Mouse (Mus musculus): Measurements from ENCODE around the gene Pitx2.

Pitx2 gene

GRCm38 (mm10) chr3:129199609-129200500, at the start of gene Pitx2:
Gene Pitx2 (plus strand): TSS chr3:129199878.
- DNase-seq (ENCODE audit: low read depth, low spot score), result no peak

- DNase-seq (ENCODE audit: low read depth, low spot score), result no peak
These were observed 49.7 kb upstream of the Pitx2 start for GRCm38 (mm10) chr3:129150001-129150400.

- DNase-seq (ENCODE audit: low read depth, low spot score), result no peak
These were observed 48.5 kb upstream of the Pitx2 start for GRCm38 (mm10) chr3:129151096-129151685.

- DNase-seq (ENCODE audit: low read depth, low spot score), result no peak
These were observed 40.8 kb upstream of the Pitx2 start for GRCm38 (mm10) chr3:129158812-129159370.

- DNase-seq (ENCODE audit: low read depth, low spot score), result no peak
These were observed 38.2 kb upstream of the Pitx2 start for GRCm38 (mm10) chr3:129161333-129162035.

GRCm38 (mm10) chr3:129164246-129164645, 35.4 kb upstream of the Pitx2 start:
- DNase-seq (ENCODE audit: low read depth, low spot score), result no peak

GRCm38 (mm10) chr3:129165715-129166114, 34.0 kb upstream of the Pitx2 start:
- no peak for DNase-seq (ENCODE audit: low read depth, low spot score)

- no peak for DNase-seq (ENCODE audit: low read depth, low spot score)
These were observed 33.0 kb upstream of the Pitx2 start for GRCm38 (mm10) chr3:129166684-129167083.

GRCm38 (mm10) chr3:129170416-129170815, 29.3 kb upstream of the Pitx2 start:
- no peak for DNase-seq (ENCODE audit: low read depth, low spot score)

GRCm38 (mm10) chr3:129171789-129172188, 27.9 kb upstream of the Pitx2 start:
- no peak for DNase-seq (ENCODE audit: low read depth, low spot score)

GRCm38 (mm10) chr3:129194436-129194835, 5.2 kb upstream of the Pitx2 start:
- DNase-seq (ENCODE audit: low read depth, low spot score), result no peak

- no peak for DNase-seq (ENCODE audit: low read depth, low spot score)
These were observed 4.6 kb upstream of the Pitx2 start for GRCm38 (mm10) chr3:129195036-129195435.

- no peak for DNase-seq (ENCODE audit: low read depth, low spot score)
These were observed 3.7 kb upstream of the Pitx2 start for GRCm38 (mm10) chr3:129195816-129196549.

- no peak for DNase-seq (ENCODE audit: low read depth, low spot score)
These were observed 3.1 kb upstream of the Pitx2 start for GRCm38 (mm10) chr3:129196550-129196919.

GRCm38 (mm10) chr3:129197035-129197434, 2.6 kb upstream of the Pitx2 start:
- no peak for DNase-seq (ENCODE audit: low read depth, low spot score)

GRCm38 (mm10) chr3:129197786-129198626, 1.7 kb upstream of the Pitx2 start:
- no peak for DNase-seq (ENCODE audit: low read depth, low spot score)

- DNase-seq (ENCODE audit: low read depth, low spot score), result no peak
These were observed 1.1 kb upstream of the Pitx2 start for GRCm38 (mm10) chr3:129198627-129198903.

GRCm38 (mm10) chr3:129199160-129199608, 494 bp upstream of the Pitx2 start:
- DNase-seq (ENCODE audit: low read depth, low spot score), result no peak

- no peak for DNase-seq (ENCODE audit: low read depth, low spot score)
These were observed 818 bp downstream of the Pitx2 start for GRCm38 (mm10) chr3:129200501-129200890.

- DNase-seq (ENCODE audit: low read depth, low spot score), result no peak
These were observed 1.5 kb downstream of the Pitx2 start for GRCm38 (mm10) chr3:129201156-129201555.
